Mouse (Mus musculus): ENCODE results near the gene Trp53tg5. TPM values are rescaled to one million over a fixed set of nuclear protein-coding genes. Genes with fewer than 3 reads are reported as not detected.
A peak's percentile ranks its signal among the peaks of the same experiment; 100 is the strongest.

The Trp53tg5 gene
- total and polyA plus RNA-seq, 2 experiments from 2014 or later, result not detected

GRCm38 (mm10) chr2:164440314-164440713 lies 33.2 kb downstream of the Trp53tg5 start:
- 80% methylated on average over 5 of the region's 5 CpGs for WGBS
- Histone ChIP-seq H3K4me3 (ENCODE audit: low read depth, low read length) (no peak overlapping the region), H3K9me3 (replicated peaks; ENCODE audit: control insufficient read depth, low read length) (no peaks in the 10 kb centered on the region), H3K4me1 (ENCODE audit: control insufficient read depth, insufficient read depth) (peaks cover 34% of the 10 kb centered on the region), H3K4me2 (ENCODE audit: low read depth, low read length) (no peak overlapping the region), H3K27ac (ENCODE audit: low read depth) (no peak overlapping the region), H3K36me3 (replicated peaks; ENCODE audit: control insufficient read depth, insufficient read depth, low read length) (no peaks in the 10 kb centered on the region), H3K9ac (replicated peaks; ENCODE audit: low read depth, low read length) (no peak overlapping the region), H3K27me3 (ENCODE audit: control insufficient read depth, insufficient read depth, low read length) (peaks cover 26% of the 10 kb centered on the region)
- DNase-seq (ENCODE audit: low spot score) (no peak), ATAC-seq (ENCODE audit: insufficient read depth, low read depth) (no peak)
- TF ChIP-seq CTCF (IDR thresholded peaks at IDR 0.05; ENCODE audit: low read depth) (no peak), EP300 (IDR thresholded peaks at IDR 0.05; ENCODE audit: low read depth) (no peak)

- Histone ChIP-seq H3K9ac (replicated peaks; ENCODE audit: low read depth, low read length) (no peak overlapping the region), H3K4me3 (ENCODE audit: low read depth, low read length) (no peak overlapping the region), H3K27ac (ENCODE audit: low read depth) (no peak overlapping the region), H3K27me3 (ENCODE audit: control insufficient read depth, insufficient read depth, low read length) (peaks cover 21% of the 10 kb centered on the region), H3K9me3 (replicated peaks; ENCODE audit: control insufficient read depth, low read length) (no peaks in the 10 kb centered on the region), H3K4me2 (ENCODE audit: low read depth, low read length) (no peak overlapping the region), H3K36me3 (replicated peaks; ENCODE audit: control insufficient read depth, insufficient read depth, low read length) (no peaks in the 10 kb centered on the region), H3K4me1 (ENCODE audit: control insufficient read depth, insufficient read depth) (peaks cover 37% of the 10 kb centered on the region)
- no peak for DNase-seq (ENCODE audit: low spot score)
- 52% methylated on average over 3 of the region's 3 CpGs for WGBS
- TF ChIP-seq EP300 (IDR thresholded peaks at IDR 0.05; ENCODE audit: low read depth) (no peak), CTCF (IDR thresholded peaks at IDR 0.05; ENCODE audit: low read depth) (no peak)
- ATAC-seq (ENCODE audit: insufficient read depth, low read depth), result no peak
Measured at GRCm38 (mm10) chr2:164439001-164439421, 34.5 kb downstream of the Trp53tg5 start.

GRCm38 (mm10) chr2:164438257-164438656 lies 35.3 kb downstream of the Trp53tg5 start:
- Histone ChIP-seq H3K9ac (replicated peaks; ENCODE audit: low read depth, low read length) (no peak overlapping the region), H3K27me3 (ENCODE audit: control insufficient read depth, insufficient read depth, low read length) (peaks cover 19% of the 10 kb centered on the region), H3K4me3 (ENCODE audit: low read depth, low read length) (no peak overlapping the region), H3K4me2 (ENCODE audit: low read depth, low read length) (no peak overlapping the region), H3K4me1 (ENCODE audit: control insufficient read depth, insufficient read depth) (peaks cover 38% of the 10 kb centered on the region), H3K36me3 (replicated peaks; ENCODE audit: control insufficient read depth, insufficient read depth, low read length) (no peaks in the 10 kb centered on the region), H3K27ac (ENCODE audit: low read depth) (no peak overlapping the region), H3K9me3 (replicated peaks; ENCODE audit: control insufficient read depth, low read length) (no peaks in the 10 kb centered on the region)
- TF ChIP-seq CTCF (IDR thresholded peaks at IDR 0.05; ENCODE audit: low read depth) (no peak), EP300 (IDR thresholded peaks at IDR 0.05; ENCODE audit: low read depth) (no peak)
- ATAC-seq (ENCODE audit: insufficient read depth, low read depth) (no peak), DNase-seq (ENCODE audit: low spot score) (no peak)
- WGBS, result 60% methylated on average over 8 of the region's 8 CpGs

GRCm38 (mm10) chr2:164437710-164438109 lies 35.8 kb downstream of the Trp53tg5 start:
- Histone ChIP-seq H3K4me2 (ENCODE audit: low read depth, low read length) (no peak overlapping the region), H3K27me3 (ENCODE audit: control insufficient read depth, insufficient read depth, low read length) (peaks cover 19% of the 10 kb centered on the region), H3K36me3 (replicated peaks; ENCODE audit: control insufficient read depth, insufficient read depth, low read length) (no peaks in the 10 kb centered on the region), H3K4me1 (ENCODE audit: control insufficient read depth, insufficient read depth) (peaks cover 43% of the 10 kb centered on the region), H3K27ac (ENCODE audit: low read depth) (no peak overlapping the region), H3K9ac (replicated peaks; ENCODE audit: low read depth, low read length) (no peak overlapping the region), H3K4me3 (ENCODE audit: low read depth, low read length) (no peak overlapping the region), H3K9me3 (replicated peaks; ENCODE audit: control insufficient read depth, low read length) (no peaks in the 10 kb centered on the region)
- no peak for TF ChIP-seq CTCF (IDR thresholded peaks at IDR 0.05; ENCODE audit: low read depth)
- TF ChIP-seq EP300 (IDR thresholded peaks at IDR 0.05; ENCODE audit: low read depth), result no peak
- ATAC-seq (ENCODE audit: insufficient read depth, low read depth), result no peak
- WGBS, result 73% methylated on average over 6 of the region's 6 CpGs
- DNase-seq (ENCODE audit: low spot score), result no peak

- DNase-seq (ENCODE audit: low spot score) (no peak), ATAC-seq (ENCODE audit: insufficient read depth, low read depth) (peak; percentile 31)
- TF ChIP-seq EP300 (IDR thresholded peaks at IDR 0.05; ENCODE audit: low read depth), result no peak
- no peak for TF ChIP-seq CTCF (IDR thresholded peaks at IDR 0.05; ENCODE audit: low read depth)
- 63% methylated on average over 3 of the region's 3 CpGs for WGBS
- H3K4me1 ChIP-seq (ENCODE audit: control insufficient read depth, insufficient read depth), result peaks cover 42% of the 10 kb centered on the region
- H3K9ac ChIP-seq (replicated peaks; ENCODE audit: low read depth, low read length), result no peak overlapping the region; the same call in 1 of the 2 replicates
- no peaks in the 10 kb centered on the region for H3K9me3 ChIP-seq (replicated peaks; ENCODE audit: control insufficient read depth, low read length)
- H3K4me3 ChIP-seq (ENCODE audit: low read depth, low read length), result no peak overlapping the region
- H3K27me3 ChIP-seq (ENCODE audit: control insufficient read depth, insufficient read depth, low read length), result peaks cover 16% of the 10 kb centered on the region
- no peaks in the 10 kb centered on the region for H3K36me3 ChIP-seq (replicated peaks; ENCODE audit: control insufficient read depth, insufficient read depth, low read length)
- H3K4me2 ChIP-seq (ENCODE audit: low read depth, low read length), result no peak overlapping the region
- peak overlapping the region; percentile 26; the same call in 1 of the 2 replicates for H3K27ac ChIP-seq (ENCODE audit: low read depth)
Measured at GRCm38 (mm10) chr2:164436961-164437360, 36.6 kb downstream of the Trp53tg5 start.

Measured in heart, postnatal 0 days (tissue).